Mouse (Mus musculus) heart, embryonic 16.5 days (tissue): ENCODE results near the gene Shq1. TPM values are rescaled to one million over a fixed set of nuclear protein-coding genes. Genes with fewer than 3 reads are reported as not detected.

Experiments
- ATAC-seq: fragments of 200-750 bp; cut with Nextera tagmentation; replicated peaks from 2 replicates; pipeline ENCODE4 v1.8.0; 2017; ENCODE audit warnings: moderate number of reproducible peaks; ENCODE audit not compliant: insufficient read depth, low FRiP score; ENCODE audit errors: extremely low read depth
- H3K27ac ChIP-seq: fragments of 300-500 bp; sonication (generic); 2 replicates; pipeline ENCODE4 v1.5.1; 2014; ENCODE audit warnings: mild to moderate bottlenecking, low read length, control low read depth, moderate library complexity
- H3K27me3 ChIP-seq: fragments of 300-500 bp; sonication (generic); 2 replicates; pipeline ENCODE4 v1.6.1; 2014; ENCODE audit warnings: low read length, mixed read lengths; ENCODE audit not compliant: control insufficient read depth, insufficient read depth
- H3K36me3 ChIP-seq: fragments of 300-500 bp; sonication (generic); 2 replicates; pipeline ENCODE4 v1.6.1; 2014; ENCODE audit not compliant: control insufficient read depth, insufficient read depth
- H3K4me1 ChIP-seq: fragments of 300-500 bp; sonication (generic); 2 replicates; pipeline ENCODE4 v1.6.1; 2014; ENCODE audit warnings: low read length, mixed read lengths; ENCODE audit not compliant: control insufficient read depth, insufficient read depth
- H3K4me2 ChIP-seq: fragments of 300-500 bp; sonication (generic); 2 replicates; pipeline ENCODE4 v1.6.1; 2014; ENCODE audit warnings: low read depth, mild to moderate bottlenecking, control low read depth, low read length
- H3K4me3 ChIP-seq: fragments of 300-500 bp; sonication (generic); 2 replicates; pipeline ENCODE4 v1.5.1; 2014; ENCODE audit warnings: mild to moderate bottlenecking, control low read depth, low read length
- H3K9ac ChIP-seq: fragments of 300-500 bp; sonication (generic); 2 replicates; pipeline ENCODE4 v1.6.1; 2014; ENCODE audit warnings: low read length, control low read depth
- H3K9me3 ChIP-seq: fragments of 300-500 bp; sonication (generic); replicated peaks from 2 replicates; pipeline ENCODE4 v1.6.1; 2016; ENCODE audit warnings: low read length; ENCODE audit not compliant: control insufficient read depth
- WGBS: fragments of 180-500 bp; shearing (Covaris S2); extraction: QIAGEN DNeasy Blood & Tissue Kit; methylation state at CpG from one replicate; pipeline ENCODE4 v1.1.7; 2014; 5-methylcytosine and 5-hydroxymethylcytosine counted together
- polyA plus RNA-seq: library from polyadenylated mRNA; unstranded; fragments of >200 nt; fragmentation: Nextera tagmentation; extraction: Ambion mirVana; gene quantifications from 2 replicates; pipeline ENCODE4 v1.2.1, GENCODE M21; 2015

Shq1 gene
- polyA plus RNA-seq, 1 experiment from 2014 or later = 10.4 TPM

GRCm38 (mm10) chr6:100622861-100623507 lies 48.0 kb downstream of the Shq1 start:
- no peak overlapping the region for H3K4me2 ChIP-seq
- WGBS = 22% methylated on average over 2 of the region's 2 CpGs
- no peaks in the 10 kb centered on the region; the same call in 1 of the 2 replicates for H3K9me3 ChIP-seq
- no peak overlapping the region for H3K4me3 ChIP-seq
- peaks cover 10% of the 10 kb centered on the region for H3K4me1 ChIP-seq
- no peaks in the 10 kb centered on the region; the same call in 1 of the 2 replicates for H3K36me3 ChIP-seq
- 0 out of 2 replicates have a peak overlapping the region, but pooled peaks have one; percentile 5 for H3K27ac ChIP-seq
- H3K9ac ChIP-seq = no peak overlapping the region
- ATAC-seq = no peak
- no peaks in the 10 kb centered on the region for H3K27me3 ChIP-seq

- H3K4me2 ChIP-seq = no peak overlapping the region
- H3K4me1 ChIP-seq = peaks cover 10% of the 10 kb centered on the region
- no peak overlapping the region for H3K4me3 ChIP-seq
- H3K9me3 ChIP-seq = no peaks in the 10 kb centered on the region
- 82% methylated on average over 3 of the region's 3 CpGs for WGBS
- H3K27ac ChIP-seq = no peak overlapping the region
- H3K27me3 ChIP-seq = no peaks in the 10 kb centered on the region
- ATAC-seq = no peak
- no peaks in the 10 kb centered on the region for H3K36me3 ChIP-seq
- no peak overlapping the region for H3K9ac ChIP-seq
These were observed 50.5 kb downstream of the Shq1 start for GRCm38 (mm10) chr6:100620411-100620810.

- Histone ChIP-seq H3K9me3 (no peaks in the 10 kb centered on the region), H3K4me1 (peaks cover 10% of the 10 kb centered on the region), H3K4me3 (no peak overlapping the region), H3K27me3 (no peaks in the 10 kb centered on the region), H3K9ac (no peak overlapping the region), H3K27ac (no peak overlapping the region), H3K4me2 (no peak overlapping the region), H3K36me3 (no peaks in the 10 kb centered on the region)
- WGBS = 90% methylated on average over 7 of the region's 7 CpGs
- ATAC-seq = peak; percentile 58; the same call in 1 of the 2 replicates
These were observed 51.6 kb downstream of the Shq1 start for GRCm38 (mm10) chr6:100619309-100619708.

GRCm38 (mm10) chr6:100616133-100616532 lies 54.8 kb downstream of the Shq1 start:
- H3K4me2 ChIP-seq = no peak overlapping the region
- no peak for ATAC-seq
- H3K9ac ChIP-seq = no peak overlapping the region
- H3K4me1 ChIP-seq = no peaks in the 10 kb centered on the region
- H3K27me3 ChIP-seq = no peaks in the 10 kb centered on the region
- WGBS = 82% methylated on average over 4 of the region's 4 CpGs
- H3K4me3 ChIP-seq = no peak overlapping the region
- no peak overlapping the region for H3K27ac ChIP-seq
- H3K9me3 ChIP-seq = no peaks in the 10 kb centered on the region
- no peaks in the 10 kb centered on the region for H3K36me3 ChIP-seq

GRCm38 (mm10) chr6:100613593-100614267 lies 57.2 kb downstream of the Shq1 start:
- ATAC-seq = no peak
- Histone ChIP-seq H3K36me3 (no peaks in the 10 kb centered on the region), H3K27ac (no peak overlapping the region), H3K4me1 (no peaks in the 10 kb centered on the region), H3K9me3 (no peaks in the 10 kb centered on the region), H3K27me3 (no peaks in the 10 kb centered on the region), H3K4me3 (no peak overlapping the region), H3K4me2 (no peak overlapping the region), H3K9ac (no peak overlapping the region)
- 69% methylated on average over 6 of the region's 6 CpGs for WGBS

- Histone ChIP-seq H3K4me1 (no peaks in the 10 kb centered on the region), H3K27me3 (no peaks in the 10 kb centered on the region), H3K27ac (no peak overlapping the region), H3K4me2 (no peak overlapping the region), H3K36me3 (no peaks in the 10 kb centered on the region), H3K9ac (no peak overlapping the region), H3K9me3 (no peaks in the 10 kb centered on the region), H3K4me3 (no peak overlapping the region)
- WGBS = 84% methylated on average over 7 of the region's 7 CpGs
- no peak for ATAC-seq
These were observed 59.9 kb downstream of the Shq1 start for GRCm38 (mm10) chr6:100610897-100611575.

GRCm38 (mm10) chr6:100610182-100610581 lies 60.8 kb downstream of the Shq1 start:
- Histone ChIP-seq H3K4me2 (no peak overlapping the region), H3K4me1 (no peaks in the 10 kb centered on the region), H3K27me3 (no peaks in the 10 kb centered on the region), H3K27ac (no peak overlapping the region), H3K4me3 (no peak overlapping the region), H3K9ac (no peak overlapping the region), H3K36me3 (no peaks in the 10 kb centered on the region), H3K9me3 (no peaks in the 10 kb centered on the region)
- WGBS = 50% methylated on average over 7 of the region's 8 CpGs
- ATAC-seq = no peak

GRCm38 (mm10) chr6:100609256-100609655 lies 61.7 kb downstream of the Shq1 start:
- no peaks in the 10 kb centered on the region for H3K36me3 ChIP-seq
- no peaks in the 10 kb centered on the region for H3K27me3 ChIP-seq
- no peak overlapping the region for H3K27ac ChIP-seq
- H3K4me2 ChIP-seq = no peak overlapping the region
- H3K4me1 ChIP-seq = no peaks in the 10 kb centered on the region
- H3K4me3 ChIP-seq = no peak overlapping the region
- H3K9me3 ChIP-seq = no peaks in the 10 kb centered on the region
- H3K9ac ChIP-seq = no peak overlapping the region
- WGBS = 81% methylated on average over 3 of the region's 3 CpGs
- no peak for ATAC-seq

GRCm38 (mm10) chr6:100608429-100608828 lies 62.5 kb downstream of the Shq1 start:
- WGBS = 91% methylated on average over 3 of the region's 3 CpGs
- Histone ChIP-seq H3K4me2 (no peak overlapping the region), H3K27ac (no peak overlapping the region), H3K9me3 (no peaks in the 10 kb centered on the region), H3K4me3 (no peak overlapping the region), H3K9ac (no peak overlapping the region), H3K27me3 (no peaks in the 10 kb centered on the region), H3K36me3 (no peaks in the 10 kb centered on the region), H3K4me1 (no peaks in the 10 kb centered on the region)
- no peak for ATAC-seq
